Mouse (Mus musculus): ENCODE measurements around the gene St8sia4. TPM values are rescaled to one million over a fixed set of nuclear protein-coding genes. Genes with fewer than 3 reads are reported as not detected.

The St8sia4 gene
- polyA plus RNA-seq, 1 experiment from 2014 or later: 15.6 TPM

- ATAC-seq (ENCODE audit: low FRiP score) (no peak), DNase-seq (ENCODE audit: low spot score, missing footprints) (no peak)
- 92% methylated on average over 2 of the region's 2 CpGs for WGBS
- H3K4me3 ChIP-seq (ENCODE audit: low read depth, low read length): no peak overlapping the region
- H3K36me3 ChIP-seq (ENCODE audit: control insufficient read depth, insufficient read depth, low read length): no peaks in the 10 kb centered on the region
- H3K9ac ChIP-seq (ENCODE audit: low read length): no peak overlapping the region
- H3K27me3 ChIP-seq (ENCODE audit: control insufficient read depth, insufficient read depth, low read length): no peaks in the 10 kb centered on the region
- H3K27ac ChIP-seq (ENCODE audit: low read depth, low read length): no peak overlapping the region
- H3K4me1 ChIP-seq (ENCODE audit: control insufficient read depth, insufficient read depth, low read length): no peaks in the 10 kb centered on the region
- H3K4me2 ChIP-seq: no peak overlapping the region
- no peaks in the 10 kb centered on the region for H3K9me3 ChIP-seq (ENCODE audit: control insufficient read depth, low read length)
Observed at GRCm38 (mm10) chr1:95610017-95610416, 57.4 kb downstream of the St8sia4 start.

- Histone ChIP-seq H3K4me1 (ENCODE audit: control insufficient read depth, insufficient read depth, low read length) (no peaks in the 10 kb centered on the region), H3K27me3 (ENCODE audit: control insufficient read depth, insufficient read depth, low read length) (no peaks in the 10 kb centered on the region), H3K27ac (ENCODE audit: low read depth, low read length) (no peak overlapping the region), H3K4me2 (no peak overlapping the region), H3K9me3 (ENCODE audit: control insufficient read depth, low read length) (no peaks in the 10 kb centered on the region), H3K9ac (ENCODE audit: low read length) (no peak overlapping the region), H3K4me3 (ENCODE audit: low read depth, low read length) (no peak overlapping the region), H3K36me3 (ENCODE audit: control insufficient read depth, insufficient read depth, low read length) (no peaks in the 10 kb centered on the region)
- WGBS: 87% methylated on average over 5 of the region's 5 CpGs
- ATAC-seq (ENCODE audit: low FRiP score): no peak
- no peak for DNase-seq (ENCODE audit: low spot score, missing footprints)
Observed at GRCm38 (mm10) chr1:95609045-95609444, 58.3 kb downstream of the St8sia4 start.

- DNase-seq (ENCODE audit: low spot score, missing footprints) (no peak), ATAC-seq (ENCODE audit: low FRiP score) (no peak)
- H3K4me3 ChIP-seq (ENCODE audit: low read depth, low read length): no peak overlapping the region
- no peak overlapping the region for H3K4me2 ChIP-seq
- no peaks in the 10 kb centered on the region for H3K27me3 ChIP-seq (ENCODE audit: control insufficient read depth, insufficient read depth, low read length)
- no peak overlapping the region for H3K27ac ChIP-seq (ENCODE audit: low read depth, low read length)
- no peak overlapping the region for H3K9ac ChIP-seq (ENCODE audit: low read length)
- no peaks in the 10 kb centered on the region for H3K4me1 ChIP-seq (ENCODE audit: control insufficient read depth, insufficient read depth, low read length)
- H3K36me3 ChIP-seq (ENCODE audit: control insufficient read depth, insufficient read depth, low read length): no peaks in the 10 kb centered on the region
- H3K9me3 ChIP-seq (ENCODE audit: control insufficient read depth, low read length): no peaks in the 10 kb centered on the region
- 89% methylated on average over 2 of the region's 2 CpGs for WGBS
Observed at GRCm38 (mm10) chr1:95605458-95605857, 61.9 kb downstream of the St8sia4 start.

GRCm38 (mm10) chr1:95598108-95598507 lies 69.3 kb downstream of the St8sia4 start:
- H3K27me3 ChIP-seq (ENCODE audit: control insufficient read depth, insufficient read depth, low read length): no peaks in the 10 kb centered on the region
- H3K9me3 ChIP-seq (ENCODE audit: control insufficient read depth, low read length): no peaks in the 10 kb centered on the region
- no peak overlapping the region for H3K4me2 ChIP-seq
- no peak overlapping the region for H3K27ac ChIP-seq (ENCODE audit: low read depth, low read length)
- WGBS: 92% methylated on average over 1 of the region's 1 CpGs
- H3K9ac ChIP-seq (ENCODE audit: low read length): no peak overlapping the region
- no peak overlapping the region for H3K4me3 ChIP-seq (ENCODE audit: low read depth, low read length)
- no peaks in the 10 kb centered on the region for H3K36me3 ChIP-seq (ENCODE audit: control insufficient read depth, insufficient read depth, low read length)
- no peaks in the 10 kb centered on the region for H3K4me1 ChIP-seq (ENCODE audit: control insufficient read depth, insufficient read depth, low read length)
- DNase-seq (ENCODE audit: low spot score, missing footprints): no peak
- ATAC-seq (ENCODE audit: low FRiP score): no peak

GRCm38 (mm10) chr1:95596825-95597224 lies 70.5 kb downstream of the St8sia4 start:
- Histone ChIP-seq H3K9me3 (ENCODE audit: control insufficient read depth, low read length) (no peaks in the 10 kb centered on the region), H3K4me2 (no peak overlapping the region), H3K9ac (ENCODE audit: low read length) (no peak overlapping the region), H3K36me3 (ENCODE audit: control insufficient read depth, insufficient read depth, low read length) (no peaks in the 10 kb centered on the region), H3K4me1 (ENCODE audit: control insufficient read depth, insufficient read depth, low read length) (no peaks in the 10 kb centered on the region), H3K27me3 (ENCODE audit: control insufficient read depth, insufficient read depth, low read length) (no peaks in the 10 kb centered on the region), H3K27ac (ENCODE audit: low read depth, low read length) (no peak overlapping the region), H3K4me3 (ENCODE audit: low read depth, low read length) (no peak overlapping the region)
- no peak for ATAC-seq (ENCODE audit: low FRiP score)
- no peak for DNase-seq (ENCODE audit: low spot score, missing footprints)
- 92% methylated on average over 1 of the region's 1 CpGs for WGBS

GRCm38 (mm10) chr1:95591101-95591500 lies 76.3 kb downstream of the St8sia4 start:
- no peaks in the 10 kb centered on the region for H3K4me1 ChIP-seq (ENCODE audit: control insufficient read depth, insufficient read depth, low read length)
- WGBS: 74% methylated on average over 2 of the region's 2 CpGs
- H3K4me2 ChIP-seq: no peak overlapping the region
- no peaks in the 10 kb centered on the region for H3K27me3 ChIP-seq (ENCODE audit: control insufficient read depth, insufficient read depth, low read length)
- H3K27ac ChIP-seq (ENCODE audit: low read depth, low read length): no peak overlapping the region
- DNase-seq (ENCODE audit: low spot score, missing footprints) (no peak), ATAC-seq (ENCODE audit: low FRiP score) (no peak)
- H3K36me3 ChIP-seq (ENCODE audit: control insufficient read depth, insufficient read depth, low read length): no peaks in the 10 kb centered on the region
- no peak overlapping the region for H3K9ac ChIP-seq (ENCODE audit: low read length)
- no peaks in the 10 kb centered on the region for H3K9me3 ChIP-seq (ENCODE audit: control insufficient read depth, low read length)
- no peak overlapping the region for H3K4me3 ChIP-seq (ENCODE audit: low read depth, low read length)

GRCm38 (mm10) chr1:95590108-95590507 lies 77.3 kb downstream of the St8sia4 start:
- Histone ChIP-seq H3K9me3 (ENCODE audit: control insufficient read depth, low read length) (no peaks in the 10 kb centered on the region), H3K4me3 (ENCODE audit: low read depth, low read length) (no peak overlapping the region), H3K27ac (ENCODE audit: low read depth, low read length) (no peak overlapping the region), H3K4me1 (ENCODE audit: control insufficient read depth, insufficient read depth, low read length) (no peaks in the 10 kb centered on the region), H3K36me3 (ENCODE audit: control insufficient read depth, insufficient read depth, low read length) (no peaks in the 10 kb centered on the region), H3K4me2 (no peak overlapping the region), H3K27me3 (ENCODE audit: control insufficient read depth, insufficient read depth, low read length) (no peaks in the 10 kb centered on the region), H3K9ac (ENCODE audit: low read length) (no peak overlapping the region)
- DNase-seq (ENCODE audit: low spot score, missing footprints) (no peak), ATAC-seq (ENCODE audit: low FRiP score) (no peak)
- 87% methylated on average over 2 of the region's 2 CpGs for WGBS

- H3K9me3 ChIP-seq (ENCODE audit: control insufficient read depth, low read length): no peaks in the 10 kb centered on the region
- no peaks in the 10 kb centered on the region for H3K27me3 ChIP-seq (ENCODE audit: control insufficient read depth, insufficient read depth, low read length)
- ATAC-seq (ENCODE audit: low FRiP score) (no peak), DNase-seq (ENCODE audit: low spot score, missing footprints) (no peak)
- H3K36me3 ChIP-seq (ENCODE audit: control insufficient read depth, insufficient read depth, low read length): no peaks in the 10 kb centered on the region
- no peak overlapping the region for H3K4me2 ChIP-seq
- H3K4me1 ChIP-seq (ENCODE audit: control insufficient read depth, insufficient read depth, low read length): no peaks in the 10 kb centered on the region
- no peak overlapping the region for H3K4me3 ChIP-seq (ENCODE audit: low read depth, low read length)
- no peak overlapping the region for H3K9ac ChIP-seq (ENCODE audit: low read length)
- H3K27ac ChIP-seq (ENCODE audit: low read depth, low read length): no peak overlapping the region
Observed at GRCm38 (mm10) chr1:95589471-95589870, 77.9 kb downstream of the St8sia4 start.

GRCm38 (mm10) chr1:95583310-95583709 lies 84.1 kb downstream of the St8sia4 start:
- Histone ChIP-seq H3K36me3 (ENCODE audit: control insufficient read depth, insufficient read depth, low read length) (no peaks in the 10 kb centered on the region), H3K4me3 (ENCODE audit: low read depth, low read length) (no peak overlapping the region), H3K4me1 (ENCODE audit: control insufficient read depth, insufficient read depth, low read length) (no peaks in the 10 kb centered on the region), H3K27ac (ENCODE audit: low read depth, low read length) (no peak overlapping the region), H3K27me3 (ENCODE audit: control insufficient read depth, insufficient read depth, low read length) (no peaks in the 10 kb centered on the region), H3K9ac (ENCODE audit: low read length) (no peak overlapping the region), H3K9me3 (ENCODE audit: control insufficient read depth, low read length) (no peaks in the 10 kb centered on the region), H3K4me2 (no peak overlapping the region)
- 92% methylated on average over 1 of the region's 1 CpGs for WGBS
- DNase-seq (ENCODE audit: low spot score, missing footprints) (no peak), ATAC-seq (ENCODE audit: low FRiP score) (no peak)

GRCm38 (mm10) chr1:95582264-95582663 lies 85.1 kb downstream of the St8sia4 start:
- ATAC-seq (ENCODE audit: low FRiP score): no peak

More at GRCm38 (mm10) chr1:95582264-95582663, 85.1 kb downstream of the St8sia4 start:
- no peak for DNase-seq (ENCODE audit: low spot score, missing footprints)
- no peaks in the 10 kb centered on the region for H3K27me3 ChIP-seq (ENCODE audit: control insufficient read depth, insufficient read depth, low read length)
- H3K4me1 ChIP-seq (ENCODE audit: control insufficient read depth, insufficient read depth, low read length): no peaks in the 10 kb centered on the region
- no peak overlapping the region for H3K9ac ChIP-seq (ENCODE audit: low read length)
- H3K27ac ChIP-seq (ENCODE audit: low read depth, low read length): no peak overlapping the region
- H3K36me3 ChIP-seq (ENCODE audit: control insufficient read depth, insufficient read depth, low read length): no peaks in the 10 kb centered on the region
- H3K4me2 ChIP-seq: no peak overlapping the region
- no peaks in the 10 kb centered on the region for H3K9me3 ChIP-seq (ENCODE audit: control insufficient read depth, low read length)
- 42% methylated on average over 1 of the region's 1 CpGs for WGBS
- H3K4me3 ChIP-seq (ENCODE audit: low read depth, low read length): no peak overlapping the region
